Mouse (Mus musculus) kidney, adult 2 months (tissue): Measurements from ENCODE around the gene Dynlrb1.

Experiments
- CTCF ChIP-seq: fragments of 200-500 bp; conservative IDR thresholded peaks from 2 replicates; pipeline ENCODE4 v1.5.1; 2011; ENCODE audit warnings: low read depth, mild to moderate bottlenecking, control low read depth, low read length, moderate library complexity, mixed read lengths; ENCODE audit not compliant: insufficient read depth, insufficient read length
- POLR2A ChIP-seq: fragments of 200-500 bp; IDR thresholded peaks from one replicate; pipeline ENCODE4 v1.6.1; 2011; ENCODE audit warnings: low read depth, low read length, control low read depth

DNA sequence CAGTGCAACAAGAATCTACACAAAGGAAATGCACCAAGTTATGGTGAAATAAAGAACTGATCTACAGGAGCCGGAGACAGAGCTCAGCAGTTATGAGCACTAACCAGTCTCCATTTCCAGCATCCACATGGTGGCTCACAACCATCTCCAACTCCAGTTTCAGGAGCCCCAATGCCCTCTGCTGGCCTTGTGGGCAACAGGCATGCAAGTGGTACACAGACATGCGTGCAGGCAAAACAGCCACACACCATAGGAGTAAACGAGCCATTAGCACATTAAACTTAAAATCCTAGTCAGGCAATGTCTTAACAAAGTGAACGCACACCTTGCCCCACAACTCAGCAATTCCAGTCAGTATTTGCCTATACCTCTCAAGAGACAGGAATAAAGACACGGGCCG is 35.6 kb downstream of the Dynlrb1 start:
- TF ChIP-seq CTCF: peak; percentile 53
- no peak for TF ChIP-seq POLR2A
